ENCODE assay signal across 8 mouse cellular contexts in genomic region chr6:93026068-93027022, GRCm38 (mm10).
DNase-seq lines count a peak whose midpoint lies in the region; ATAC-seq lines count a peak whose summit lies in the region.

No protein-coding gene starts in this region.

- H3K27ac ChIP-seq in liver, embryonic 13.5 days = 0 out of 2 replicates have a peak overlapping the region, but pooled peaks have one; percentile 18
- no peak overlapping the region for H3K27ac ChIP-seq in forebrain, embryonic 11.5 days (ENCODE audit: low read depth, low read length)

- H3K4me2 ChIP-seq in liver, embryonic 13.5 days = no peak overlapping the region
- H3K4me2 ChIP-seq in forebrain, embryonic 11.5 days (ENCODE audit: low read depth, low read length, severe bottlenecking) = no peak overlapping the region

- H3K4me3 ChIP-seq in liver, embryonic 13.5 days (replicated peaks) = no peak overlapping the region
- H3K4me3 ChIP-seq in forebrain, embryonic 11.5 days (ENCODE audit: low read depth, low read length) = no peak overlapping the region

- no peak overlapping the region for H3K9ac ChIP-seq in liver, embryonic 13.5 days
- no peak overlapping the region for H3K9ac ChIP-seq in forebrain, embryonic 11.5 days (ENCODE audit: low read length)

- intact Hi-C loops in left cerebral cortex, postnatal 36 days (cut with DNase I) = no loop called here

- no peaks in the 10 kb centered on the region for H3K4me1 ChIP-seq in liver, embryonic 13.5 days (replicated peaks)
- H3K4me1 ChIP-seq in forebrain, embryonic 11.5 days (replicated peaks; ENCODE audit: control insufficient read depth, insufficient read depth, low read length) = no peaks in the 10 kb centered on the region

- 54% methylated on average over 9 of the region's 9 CpGs for WGBS in liver, embryonic 13.5 days (ENCODE audit: insufficient replicate concordance)
- WGBS in forebrain, embryonic 11.5 days = 82% methylated on average over 9 of the region's 9 CpGs

- no peaks in the 10 kb centered on the region for H3K9me3 ChIP-seq in liver, embryonic 13.5 days (replicated peaks)
- no peaks in the 10 kb centered on the region for H3K9me3 ChIP-seq in forebrain, embryonic 11.5 days (ENCODE audit: control insufficient read depth, low read length)

- DNase-seq in adrenal gland, adult (ENCODE audit: inconsistent age in 2 of 2, low spot score in 1 of 2) = peak; percentile 24 to 75
- no peak for DNase-seq in adrenal gland, postnatal 4 days (ENCODE audit: low spot score in 2 of 2)
- peak; percentile 74 for DNase-seq in 3T3-L1 (ENCODE audit: low read depth, low spot score)
- peak; percentile 23 to 58 for DNase-seq in gastrocnemius, postnatal 4 days (ENCODE audit: low spot score in 2 of 2)
- no peak for DNase-seq in liver, embryonic 13.5 days
- DNase-seq in right cerebral cortex, postnatal 25 days = no peak
- no peak for DNase-seq in left cerebral cortex, postnatal 36 days (ENCODE audit: low spot score in 2 of 2)
- DNase-seq in forebrain, embryonic 11.5 days (ENCODE audit: low spot score) = no peak

- no peaks in the 10 kb centered on the region for H3K36me3 ChIP-seq in liver, embryonic 13.5 days
- no peaks in the 10 kb centered on the region for H3K36me3 ChIP-seq in forebrain, embryonic 11.5 days (ENCODE audit: control insufficient read depth, insufficient read depth, low read length)

- no peaks in the 10 kb centered on the region for H3K27me3 ChIP-seq in liver, embryonic 13.5 days
- no peaks in the 10 kb centered on the region for H3K27me3 ChIP-seq in forebrain, embryonic 11.5 days (ENCODE audit: control insufficient read depth, insufficient read depth, low read length)

- ATAC-seq in liver, embryonic 13.5 days (ENCODE audit: low read depth) = no peak
- ATAC-seq in forebrain, embryonic 11.5 days (replicated peaks; ENCODE audit: low FRiP score) = no peak

Comparison
In these comparisons a context has a peak if more than half of its experiments do, and no peak if none do; other contexts are left out.
1. DNase-seq: peak in adrenal gland, adult (2 of 2), 3T3-L1 (single experiment) and gastrocnemius, postnatal 4 days (2 of 2); none in adrenal gland, postnatal 4 days (0 of 2), liver, embryonic 13.5 days (single experiment), right cerebral cortex, postnatal 25 days (single experiment), left cerebral cortex, postnatal 36 days (0 of 2) and forebrain, embryonic 11.5 days (single experiment).